Mouse (Mus musculus) heart, adult 8-10 months (tissue): ENCODE data around the gene Olfr107. TPM values are rescaled to one million over a fixed set of nuclear protein-coding genes. Genes with fewer than 3 reads are reported as not detected.

ENCODE experiments used
- DNase-seq: peaks from one replicate; pipeline ENCODE4 v3.0.0; 2022; ENCODE audit warnings: low spot score
- total RNA-seq, 4 experiments: library from RNA; stranded (reverse); gene quantifications; 2 replicates each; pipeline ENCODE4 v1.2.4; 2022

Olfr107 gene
- not detected for total RNA-seq

DNA sequence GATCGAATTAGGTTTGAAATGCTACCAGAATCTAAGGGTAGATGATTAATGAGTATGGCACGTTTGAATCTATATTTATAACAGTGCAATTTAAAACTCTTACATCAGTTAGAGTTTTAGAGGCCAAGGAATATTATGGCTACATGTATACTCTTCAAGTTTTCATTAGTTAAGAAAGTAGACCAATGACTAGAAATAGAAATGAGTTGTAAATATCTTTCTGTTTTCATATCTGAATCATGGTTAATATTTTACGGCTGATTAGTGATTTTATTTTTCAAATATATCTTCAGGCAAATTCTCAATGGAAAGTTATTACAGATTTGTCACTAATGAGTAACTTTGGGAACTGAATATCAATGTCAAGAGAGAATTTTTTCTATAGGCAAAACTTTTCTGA lies at the start of gene Olfr107:
TSS of gene Olfr107 (plus strand) at position 301 of the 400 bp plus-strand sequence.
- DNase-seq: no peak

DNA sequence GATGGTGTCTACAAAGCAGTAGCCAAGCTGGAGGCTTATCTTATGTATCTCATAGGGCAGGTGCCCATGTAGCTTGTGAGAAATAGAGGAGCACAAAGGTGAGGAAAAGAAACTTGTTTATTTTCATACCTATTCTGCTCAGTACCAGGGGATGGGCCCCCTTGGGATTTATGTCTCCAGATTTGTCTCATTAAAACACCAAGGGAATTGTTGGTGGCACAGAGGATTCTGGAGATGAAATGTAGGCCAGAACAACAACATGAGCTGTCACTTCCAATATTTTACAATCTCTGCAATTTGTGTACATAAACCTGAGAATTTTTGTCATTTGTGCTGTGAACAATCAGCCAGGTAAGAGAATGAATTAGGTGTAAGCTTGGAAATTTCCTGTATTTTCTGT lies 39.7 kb upstream of the Olfr107 start, which contains the start of gene Olfr104-ps:
TSS of gene Olfr104-ps (plus strand) at position 301 of the 400 bp plus-strand sequence.
- DNase-seq: no peak

DNA sequence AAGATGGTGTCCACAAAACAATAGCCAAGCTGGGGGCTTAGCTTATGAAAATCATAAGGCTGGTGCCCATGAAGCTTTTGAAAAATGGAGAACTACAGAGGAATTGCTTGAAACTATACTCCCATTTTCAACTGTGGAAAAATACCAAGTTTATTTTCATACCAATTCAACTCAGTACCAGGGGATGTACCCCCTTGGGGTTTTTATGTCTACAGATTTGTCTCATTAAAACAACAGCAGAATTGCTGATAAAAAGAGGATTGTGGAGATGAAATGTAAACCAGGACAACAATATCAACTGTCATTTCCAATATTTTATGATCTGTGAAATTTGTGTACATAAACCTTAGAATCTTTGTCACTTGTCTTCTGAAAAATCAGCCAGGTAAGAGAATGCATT lies 20.3 kb upstream of the Olfr107 start, which contains the start of gene Olfr105-ps:
TSS of gene Olfr105-ps (plus strand) at position 301 of the 400 bp plus-strand sequence.
- DNase-seq: no peak

DNA sequence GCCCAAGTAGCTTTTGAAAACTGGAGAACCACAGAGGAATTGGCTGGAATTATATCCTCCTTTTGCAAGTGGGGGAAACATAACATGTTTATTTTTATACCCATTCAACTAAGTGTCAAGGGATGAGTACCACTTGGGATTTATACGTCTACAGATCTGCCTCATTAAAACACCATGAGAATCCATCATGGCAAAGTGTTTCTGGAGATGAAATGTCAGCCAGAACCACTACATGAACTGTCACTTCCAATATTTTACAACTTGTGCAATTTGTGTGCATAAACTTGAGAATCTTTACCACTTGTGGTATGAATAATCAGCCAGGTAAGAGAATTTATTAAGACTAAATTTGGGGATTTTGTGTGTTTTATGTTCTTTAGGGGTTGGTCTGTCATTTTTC lies 8.9 kb upstream of the Olfr107 start, which contains the start of gene Olfr106-ps:
TSS of gene Olfr106-ps (plus strand) at position 301 of the 400 bp plus-strand sequence.
- no peak for DNase-seq

DNA sequence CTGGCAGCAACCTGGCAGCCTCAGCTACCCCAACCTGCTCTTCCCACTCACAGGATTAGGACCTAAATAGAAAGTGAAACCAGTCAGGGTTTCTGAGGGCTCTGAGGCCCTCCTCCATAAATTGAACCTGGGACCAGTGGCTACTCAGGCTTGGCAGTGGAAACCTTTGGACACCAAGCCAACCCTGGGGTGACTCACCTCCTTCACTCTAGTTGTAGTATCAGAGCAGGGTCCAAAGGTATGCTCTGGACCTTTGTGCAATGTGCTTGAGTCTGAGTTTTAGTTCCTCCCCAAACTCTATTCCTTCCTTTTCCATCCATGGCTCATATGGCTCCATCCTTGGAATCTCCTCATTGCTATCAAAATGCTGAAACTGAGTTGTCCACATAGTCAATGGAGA lies 14.4 kb downstream of the Olfr107 start:
- no peak for DNase-seq

DNA sequence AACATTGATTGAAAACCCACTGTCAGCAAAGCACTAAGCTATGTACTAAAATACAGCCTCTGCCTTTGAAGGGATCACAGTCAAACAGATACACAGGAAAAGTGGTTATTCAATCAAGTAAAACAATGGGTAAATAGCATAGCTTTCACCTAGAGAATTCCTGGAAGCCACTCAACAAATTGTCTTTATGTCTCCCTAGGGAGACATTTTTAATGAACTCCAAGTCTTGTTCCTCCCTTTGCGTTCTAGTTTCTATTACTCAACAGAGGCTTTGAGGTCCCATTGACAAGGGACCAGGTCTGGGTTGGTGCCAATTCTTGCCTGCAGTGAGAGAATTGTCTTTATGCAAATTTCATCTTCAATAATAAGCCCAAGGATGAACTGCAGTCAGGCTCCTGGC lies 46.2 kb downstream of the Olfr107 start, which contains the start of gene Olfr108:
TSS of gene Olfr108 (plus strand) at position 301 of the 400 bp plus-strand sequence.
- DNase-seq: no peak

Other genes starting within 250 kb of the Olfr107 start
- not detected for gene Olfr93, start 237.7 kb upstream of the Olfr107 start, total RNA-seq
- gene Ubd, start 205.3 kb upstream of the Olfr107 start, total RNA-seq: not detected
- gene Olfr94, start 198.2 kb upstream of the Olfr107 start, total RNA-seq: not detected
- not detected for gene Olfr95, start 186.1 kb upstream of the Olfr107 start, total RNA-seq
- not detected for gene Olfr96, start 179.1 kb upstream of the Olfr107 start, total RNA-seq
- gene Olfr97, start 161.9 kb upstream of the Olfr107 start, total RNA-seq: not detected
- gene Olfr98, start 135.5 kb upstream of the Olfr107 start, total RNA-seq: not detected
- 1 to 10 TPM; 3.2 to 4.4 (median 3.6) TPM for gene H2-M3, start 129.0 kb upstream of the Olfr107 start, total RNA-seq
- not detected for gene Olfr99, start 115.8 kb upstream of the Olfr107 start, total RNA-seq
- not detected for gene Olfr101, start 94.9 kb upstream of the Olfr107 start, total RNA-seq
- gene Olfr102, start 82.2 kb upstream of the Olfr107 start, total RNA-seq: not detected
- not detected for gene Olfr103, start 59.5 kb upstream of the Olfr107 start, total RNA-seq
- not detected for gene Olfr104-ps, start 39.6 kb upstream of the Olfr107 start, total RNA-seq
- not detected for gene Olfr105-ps, start 20.2 kb upstream of the Olfr107 start, total RNA-seq
- not detected for gene Olfr106-ps, start 8.8 kb upstream of the Olfr107 start, total RNA-seq
- gene Olfr108, start 46.3 kb downstream of the Olfr107 start, total RNA-seq: not detected
- gene Olfr109, start 59.7 kb downstream of the Olfr107 start, total RNA-seq: not detected
- gene H2-M2, start 84.3 kb downstream of the Olfr107 start, total RNA-seq: under 1 TPM in 1 of 4 experiments, not detected in 3; 0.20 TPM
- not detected for gene Olfr110, start 93.2 kb downstream of the Olfr107 start, total RNA-seq
- not detected for gene Olfr111, start 108.8 kb downstream of the Olfr107 start, total RNA-seq
- not detected for gene Olfr112, start 170.2 kb downstream of the Olfr107 start, total RNA-seq
- gene Olfr113, start 178.4 kb downstream of the Olfr107 start, total RNA-seq: not detected
- gene Olfr114, start 193.5 kb downstream of the Olfr107 start, total RNA-seq: not detected
- gene Olfr115, start 227.9 kb downstream of the Olfr107 start, total RNA-seq: not detected
- not detected for gene Olfr116, start 228.0 kb downstream of the Olfr107 start, total RNA-seq